Mouse (Mus musculus): ENCODE measurements around the gene Rgs12. TPM values are rescaled to one million over a fixed set of nuclear protein-coding genes. Genes with fewer than 3 reads are reported as not detected.
A peak's percentile ranks its signal among the peaks of the same experiment; 100 is the strongest.

The Rgs12 gene
- polyA plus RNA-seq, 1 experiment, result 9.3 TPM

DNA sequence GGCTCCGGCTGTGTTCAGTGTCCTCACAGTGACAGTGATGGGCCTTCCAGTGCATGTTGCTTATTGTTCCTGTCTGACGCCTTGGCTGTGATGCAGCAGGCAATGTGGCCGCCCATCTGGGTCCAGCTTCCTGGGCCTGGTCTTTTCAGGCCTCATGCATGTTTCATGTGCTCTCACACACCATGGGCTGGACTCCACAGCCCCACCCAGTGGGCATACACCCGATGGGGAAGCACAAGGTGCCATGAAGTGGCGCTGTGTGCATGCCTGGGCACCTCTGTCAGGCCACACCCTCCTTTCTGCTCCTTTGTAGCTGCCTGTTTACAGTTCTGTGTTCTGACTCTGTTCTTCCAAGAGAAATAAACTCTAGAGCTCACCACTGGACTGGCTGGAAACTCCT is 83.8 kb downstream of the Rgs12 start:
- H3K9me3 ChIP-seq (ENCODE audit: control insufficient read depth, low read length), result no peaks in the 10 kb centered on the region
- H3K27me3 ChIP-seq (ENCODE audit: control insufficient read depth), result no peaks in the 10 kb centered on the region
- H3K4me3 ChIP-seq (replicated peaks), result no peak overlapping the region
- H3K36me3 ChIP-seq (ENCODE audit: control insufficient read depth), result peaks cover 79% of the 10 kb centered on the region
- TF ChIP-seq GATA1 (IDR thresholded peaks at IDR 0.05; ENCODE audit: low read length) (no peak), TAL1 (IDR thresholded peaks at IDR 0.05; ENCODE audit: low read length) (no peak)
- peaks cover 53% of the 10 kb centered on the region for H3K4me1 ChIP-seq (ENCODE audit: control insufficient read depth)

GRCm38 (mm10) chr5:35033619-35034018 is 84.4 kb downstream of the Rgs12 start:
- Histone ChIP-seq H3K4me3 (replicated peaks) (no peak overlapping the region), H3K4me1 (ENCODE audit: control insufficient read depth) (peaks cover 53% of the 10 kb centered on the region), H3K27me3 (ENCODE audit: control insufficient read depth) (no peaks in the 10 kb centered on the region), H3K36me3 (ENCODE audit: control insufficient read depth) (peaks cover 73% of the 10 kb centered on the region), H3K9me3 (ENCODE audit: control insufficient read depth, low read length) (no peaks in the 10 kb centered on the region)
- TF ChIP-seq GATA1 (IDR thresholded peaks at IDR 0.05; ENCODE audit: low read length) (no peak), TAL1 (IDR thresholded peaks at IDR 0.05; ENCODE audit: low read length) (no peak)

GRCm38 (mm10) chr5:35035141-35035540 is 85.9 kb downstream of the Rgs12 start:
- Histone ChIP-seq H3K36me3 (ENCODE audit: control insufficient read depth) (peaks cover 58% of the 10 kb centered on the region), H3K27me3 (ENCODE audit: control insufficient read depth) (no peaks in the 10 kb centered on the region), H3K4me3 (replicated peaks) (no peak overlapping the region), H3K4me1 (ENCODE audit: control insufficient read depth) (peaks cover 58% of the 10 kb centered on the region), H3K9me3 (ENCODE audit: control insufficient read depth, low read length) (no peaks in the 10 kb centered on the region)
- TF ChIP-seq GATA1 (IDR thresholded peaks at IDR 0.05; ENCODE audit: low read length) (no peak), TAL1 (IDR thresholded peaks at IDR 0.05; ENCODE audit: low read length) (no peak)

GRCm38 (mm10) chr5:35035795-35036194 is 86.5 kb downstream of the Rgs12 start:
- Histone ChIP-seq H3K27me3 (ENCODE audit: control insufficient read depth) (no peaks in the 10 kb centered on the region), H3K4me3 (replicated peaks) (no peak overlapping the region), H3K9me3 (ENCODE audit: control insufficient read depth, low read length) (no peaks in the 10 kb centered on the region), H3K4me1 (ENCODE audit: control insufficient read depth) (peaks cover 61% of the 10 kb centered on the region), H3K36me3 (ENCODE audit: control insufficient read depth) (peaks cover 51% of the 10 kb centered on the region)
- TF ChIP-seq TAL1 (IDR thresholded peaks at IDR 0.05; ENCODE audit: low read length) (peak; percentile 31; the same call in 1 of the 3 replicates), GATA1 (IDR thresholded peaks at IDR 0.05; ENCODE audit: low read length) (peak; percentile 24; the same call in 1 of the 2 replicates)

- no peaks in the 10 kb centered on the region for H3K27me3 ChIP-seq (ENCODE audit: control insufficient read depth)
- H3K9me3 ChIP-seq (ENCODE audit: control insufficient read depth, low read length), result no peaks in the 10 kb centered on the region
- TF ChIP-seq TAL1 (IDR thresholded peaks at IDR 0.05; ENCODE audit: low read length) (no peak), GATA1 (IDR thresholded peaks at IDR 0.05; ENCODE audit: low read length) (no peak)
- H3K4me1 ChIP-seq (ENCODE audit: control insufficient read depth), result peaks cover 64% of the 10 kb centered on the region
- H3K4me3 ChIP-seq (replicated peaks), result no peak overlapping the region
- H3K36me3 ChIP-seq (ENCODE audit: control insufficient read depth), result peaks cover 35% of the 10 kb centered on the region
These were observed 88.2 kb downstream of the Rgs12 start for GRCm38 (mm10) chr5:35037438-35037837.

DNA sequence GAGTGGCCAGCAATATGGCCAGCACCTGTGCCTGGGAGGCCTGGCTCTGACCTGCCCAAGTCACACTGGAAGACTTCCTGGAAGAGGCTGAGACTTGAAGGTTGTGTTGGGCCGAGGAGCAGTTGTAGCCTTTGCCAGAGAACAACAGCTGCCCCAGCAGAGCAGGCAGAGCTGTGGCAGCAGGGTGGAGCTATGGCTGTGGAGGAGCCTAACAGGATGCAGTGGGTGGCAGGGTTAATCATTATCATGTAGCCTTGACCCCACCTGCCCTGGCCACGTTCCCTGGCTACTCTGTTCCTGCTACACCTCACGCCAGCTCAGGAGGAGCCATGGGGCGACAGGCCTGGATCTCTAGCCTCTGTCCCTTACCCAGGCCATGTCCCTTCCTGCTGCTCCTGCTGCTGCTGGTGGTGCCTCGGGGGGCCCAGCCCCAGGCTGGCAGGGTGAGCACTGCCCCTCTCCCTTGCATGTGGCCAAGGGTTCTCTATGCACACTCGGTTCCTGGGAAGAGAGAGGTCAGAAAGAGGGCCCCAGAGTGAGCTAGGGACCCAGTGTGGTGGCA is 92.1 kb downstream of the Rgs12 start, which contains the start of gene Hgfac:
TSS of gene Hgfac (plus strand) at position 242 of the 562 bp plus-strand sequence.
- TF ChIP-seq GATA1 (IDR thresholded peaks at IDR 0.05; ENCODE audit: low read length) (no peak), TAL1 (IDR thresholded peaks at IDR 0.05; ENCODE audit: low read length) (no peak)
- H3K36me3 ChIP-seq (ENCODE audit: control insufficient read depth), result peaks cover 6% of the 10 kb centered on the region; the same call in 1 of the 2 replicates
- peaks cover 34% of the 10 kb centered on the region for H3K4me1 ChIP-seq (ENCODE audit: control insufficient read depth)
- no peaks in the 10 kb centered on the region for H3K9me3 ChIP-seq (ENCODE audit: control insufficient read depth, low read length)
- peak within 1 kb of the TSS; percentile 46 for H3K4me3 ChIP-seq (replicated peaks)
- no peaks in the 10 kb centered on the region for H3K27me3 ChIP-seq (ENCODE audit: control insufficient read depth)

DNA sequence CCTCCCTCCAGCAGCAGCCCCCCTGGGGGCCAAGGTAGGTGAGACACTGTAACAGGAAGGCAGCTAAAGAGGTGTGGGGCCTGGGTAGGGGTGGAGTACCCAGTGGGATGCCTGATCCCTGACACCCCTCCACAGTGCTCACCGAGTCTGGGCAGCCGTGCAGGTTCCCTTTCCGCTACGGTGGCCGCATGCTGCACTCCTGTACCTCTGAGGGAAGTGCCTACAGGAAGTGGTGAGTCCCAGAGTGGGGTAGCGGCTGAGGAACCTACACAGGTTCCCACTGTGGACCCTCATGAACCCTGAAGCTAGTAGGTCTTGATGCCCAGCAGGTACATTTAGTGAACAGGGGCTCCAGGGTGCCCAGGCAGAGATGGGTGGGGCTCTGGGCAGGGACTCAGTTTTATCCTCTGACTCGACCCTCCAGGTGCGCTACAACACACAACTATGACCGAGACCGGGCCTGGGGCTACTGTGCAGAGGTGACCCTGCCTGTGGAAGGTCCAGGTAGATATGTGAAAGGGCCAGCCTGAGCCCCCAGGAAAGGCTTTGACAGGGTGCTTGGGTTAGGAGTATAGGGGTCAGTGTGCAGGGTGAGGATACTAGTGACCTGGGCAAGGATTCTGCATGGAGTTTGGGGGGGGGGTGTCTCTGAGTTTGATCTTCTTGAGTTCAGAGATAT is 93.3 kb downstream of the Rgs12 start:
- TF ChIP-seq GATA1 (IDR thresholded peaks at IDR 0.05; ENCODE audit: low read length) (no peak), TAL1 (IDR thresholded peaks at IDR 0.05; ENCODE audit: low read length) (no peak)
- Histone ChIP-seq H3K4me3 (replicated peaks) (peak overlapping the region; percentile 46), H3K9me3 (ENCODE audit: control insufficient read depth, low read length) (no peaks in the 10 kb centered on the region), H3K4me1 (ENCODE audit: control insufficient read depth) (peaks cover 26% of the 10 kb centered on the region), H3K27me3 (ENCODE audit: control insufficient read depth) (no peaks in the 10 kb centered on the region), H3K36me3 (ENCODE audit: control insufficient read depth) (peaks cover 8% of the 10 kb centered on the region; the same call in 1 of the 2 replicates)

GRCm38 (mm10) chr5:35043110-35043451 is 93.8 kb downstream of the Rgs12 start:
- Histone ChIP-seq H3K9me3 (ENCODE audit: control insufficient read depth, low read length) (no peaks in the 10 kb centered on the region), H3K4me3 (replicated peaks) (no peak overlapping the region), H3K27me3 (ENCODE audit: control insufficient read depth) (no peaks in the 10 kb centered on the region), H3K36me3 (ENCODE audit: control insufficient read depth) (peaks cover 8% of the 10 kb centered on the region; the same call in 1 of the 2 replicates), H3K4me1 (ENCODE audit: control insufficient read depth) (peaks cover 23% of the 10 kb centered on the region)
- TF ChIP-seq TAL1 (IDR thresholded peaks at IDR 0.05; ENCODE audit: low read length) (no peak), GATA1 (IDR thresholded peaks at IDR 0.05; ENCODE audit: low read length) (no peak)

GRCm38 (mm10) chr5:35050541-35050940 is 101.3 kb downstream of the Rgs12 start:
- H3K27me3 ChIP-seq (ENCODE audit: control insufficient read depth), result peaks cover 35% of the 10 kb centered on the region
- no peak overlapping the region for H3K4me3 ChIP-seq (replicated peaks)
- TF ChIP-seq TAL1 (IDR thresholded peaks at IDR 0.05; ENCODE audit: low read length) (no peak), GATA1 (IDR thresholded peaks at IDR 0.05; ENCODE audit: low read length) (no peak)
- no peaks in the 10 kb centered on the region for H3K4me1 ChIP-seq (ENCODE audit: control insufficient read depth)
- H3K36me3 ChIP-seq (ENCODE audit: control insufficient read depth), result peaks cover 2% of the 10 kb centered on the region; the same call in 1 of the 2 replicates
- H3K9me3 ChIP-seq (ENCODE audit: control insufficient read depth, low read length), result no peaks in the 10 kb centered on the region
